Mouse (Mus musculus) NIH3T3 (cell line): ENCODE data around the gene Olfr740.

ENCODE experiments used
- DNase-seq: peaks from one replicate; pipeline ENCODE4 v3.0.0-alpha.2; 2012; ENCODE audit warnings: low read depth

Olfr740 gene

DNA sequence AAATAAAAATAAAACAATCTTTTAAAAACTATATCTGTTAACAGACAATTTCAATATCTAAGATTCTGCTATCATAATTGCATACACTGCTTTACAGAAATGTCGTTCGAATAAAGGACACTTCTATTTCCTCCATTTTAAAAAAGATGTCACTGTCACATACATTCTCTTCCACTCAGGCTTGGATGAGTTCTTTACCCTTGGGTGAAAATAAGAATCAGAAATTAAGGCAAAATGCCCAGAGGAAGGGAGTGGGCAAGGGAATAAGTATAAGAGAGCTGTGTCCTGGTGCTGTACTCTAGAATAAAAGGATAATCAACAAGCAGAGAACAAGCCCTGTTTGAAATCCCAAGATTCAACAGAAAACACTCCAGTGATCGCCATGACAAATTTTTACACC lies at the start of gene Olfr740:
Olfr740 (plus strand) TSS at position 301 of the 400 bp plus-strand sequence.
- no peak for DNase-seq

DNA sequence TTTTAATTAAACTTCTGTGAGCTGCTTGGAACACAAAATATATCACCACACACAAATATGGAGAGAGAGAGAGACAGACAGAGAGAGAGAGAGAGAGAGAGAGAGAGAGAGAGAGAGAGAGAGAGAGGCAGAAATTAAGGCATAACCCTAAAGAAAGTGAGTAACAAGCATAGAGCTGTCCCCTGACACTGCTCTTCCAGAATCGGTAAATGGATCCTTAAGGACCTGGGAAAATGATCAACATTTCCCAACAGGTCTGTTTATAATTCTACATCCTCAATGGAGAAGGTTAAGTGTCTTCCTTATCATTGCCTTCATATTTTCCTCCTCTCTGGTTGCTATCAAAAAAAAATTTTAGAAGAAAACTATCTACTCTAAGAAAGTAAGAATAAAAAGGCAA lies 38.1 kb upstream of the Olfr740 start, which contains the start of gene Olfr738:
Olfr738 (plus strand) TSS at position 301 of the 400 bp plus-strand sequence.
- no peak for DNase-seq

DNA sequence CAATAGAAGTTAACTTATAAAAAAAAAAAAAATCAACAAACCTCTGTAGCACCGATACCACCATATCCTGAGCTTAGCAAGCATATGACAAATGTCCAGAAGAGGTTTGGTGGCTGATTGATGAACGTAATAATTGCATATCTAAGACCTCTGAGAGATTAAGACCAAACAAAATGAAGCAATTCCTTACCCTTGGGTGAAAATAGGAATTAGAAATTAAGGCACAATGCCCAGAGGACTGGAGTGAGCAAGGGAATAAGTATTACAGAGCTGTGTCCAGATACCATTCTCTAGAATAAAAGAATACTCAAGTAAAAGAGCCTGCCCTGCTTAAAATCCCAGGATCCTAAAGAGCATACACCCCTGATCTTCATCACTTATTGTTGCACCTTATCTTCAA lies 27.0 kb upstream of the Olfr740 start, which contains the start of gene Olfr739:
Olfr739 (plus strand) TSS at position 301 of the 400 bp plus-strand sequence.
- DNase-seq: no peak

DNA sequence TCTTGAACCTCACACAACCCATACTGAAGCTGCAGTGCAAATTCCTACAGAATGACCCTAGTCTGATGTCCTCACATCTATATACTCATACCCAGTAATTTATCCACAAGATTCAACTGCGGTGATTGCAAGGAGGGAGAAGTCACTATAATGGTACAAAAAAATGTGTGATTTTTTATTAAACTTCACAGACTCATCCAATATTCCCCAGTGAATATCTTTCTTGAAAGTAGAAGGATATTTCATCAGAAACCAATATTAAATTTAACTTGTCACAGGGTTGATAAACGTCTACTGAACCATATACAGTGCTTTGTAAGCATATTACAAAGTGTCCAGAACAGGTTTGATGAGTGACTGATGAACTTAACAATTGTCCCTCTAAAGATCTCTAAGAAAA lies 27.1 kb downstream of the Olfr740 start, which contains the start of gene Olfr741:
Olfr741 (plus strand) TSS at position 301 of the 400 bp plus-strand sequence.
- DNase-seq: no peak

DNA sequence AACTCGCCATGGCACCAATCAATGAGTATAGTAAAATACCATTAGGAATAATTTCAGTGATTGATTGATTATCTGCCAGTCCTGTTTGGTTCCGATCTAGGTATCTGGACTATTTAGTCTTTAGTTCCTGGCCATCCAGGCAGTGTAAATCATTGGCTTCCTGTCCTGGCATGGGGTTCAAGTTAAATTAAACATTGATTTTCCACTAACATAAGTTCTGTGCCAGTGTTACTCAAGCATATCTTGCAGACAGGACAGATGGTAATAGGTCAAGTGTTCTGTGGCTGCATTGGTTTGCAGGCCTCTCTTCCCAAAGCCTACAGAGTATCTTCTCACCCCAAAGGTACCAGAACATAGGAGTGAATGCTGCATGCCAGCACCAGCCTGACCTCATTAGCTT lies 33.1 kb downstream of the Olfr740 start:
- no peak for DNase-seq

DNA sequence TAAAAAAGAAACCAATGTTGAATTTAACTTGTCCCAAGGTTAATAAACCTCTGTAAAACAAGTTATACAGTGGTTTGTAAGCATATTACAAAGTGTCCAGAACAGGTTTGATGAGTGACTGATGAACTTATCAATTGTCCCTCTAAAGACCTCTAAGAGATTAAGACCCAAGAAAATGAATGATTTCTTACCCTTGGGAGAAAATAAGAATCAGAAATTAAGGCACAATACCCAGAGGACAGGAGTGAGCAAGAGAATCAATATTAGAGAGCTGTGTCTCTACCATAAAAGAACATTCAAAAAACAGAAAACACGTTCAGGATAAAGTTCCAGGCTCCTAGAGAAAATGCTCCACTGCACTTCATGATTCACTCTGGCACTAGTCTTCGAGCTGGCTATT lies 58.0 kb downstream of the Olfr740 start, which contains the start of gene Olfr742:
Olfr742 (plus strand) TSS at position 301 of the 400 bp plus-strand sequence.
- no peak for DNase-seq
